Mouse (Mus musculus) liver, postnatal 0 days (tissue): Measurements from ENCODE around the gene Sec14l2.
A peak's percentile ranks its signal among the peaks of the same experiment; 100 is the strongest.

ENCODE experiments used
- CTCF ChIP-seq: sonication (generic); IDR thresholded peaks from 2 replicates; pipeline ENCODE4 v1.5.1; 2016; ENCODE audit warnings: antibody characterized with exemption, low read depth
- EP300 ChIP-seq: IDR thresholded peaks from 2 replicates; pipeline ENCODE4 v1.6.1; 2016; ENCODE audit warnings: antibody characterized with exemption, low read depth, mild to moderate bottlenecking

- peak; percentile 38; the same call in 1 of the 2 replicates for TF ChIP-seq CTCF
- no peak for TF ChIP-seq EP300
Observed at GRCm38 (mm10) chr11:4098120-4098519, 25.1 kb downstream of the Sec14l2 start.
